Mouse (Mus musculus) small intestine, adult 2 months (tissue): Measurements from ENCODE around the gene Cnn1. TPM values are rescaled to one million over a fixed set of nuclear protein-coding genes. Genes with fewer than 3 reads are reported as not detected.

Experiments
- H3K27ac ChIP-seq: fragments of 200-500 bp; 2 replicates; pipeline ENCODE4 v1.5.1; 2012; ENCODE audit warnings: low read depth, low read length, control low read depth, inconsistent platforms; ENCODE audit not compliant: insufficient read depth
- H3K27me3 ChIP-seq: fragments of 200-500 bp; 2 replicates; pipeline ENCODE4 v1.6.1; 2012; ENCODE audit warnings: mild to moderate bottlenecking, moderate library complexity, low read length, inconsistent platforms; ENCODE audit not compliant: control insufficient read depth, insufficient read depth
- H3K36me3 ChIP-seq: fragments of 200-500 bp; 2 replicates; pipeline ENCODE4 v1.6.1; 2012; ENCODE audit warnings: mild to moderate bottlenecking, low read length, control low read depth, inconsistent platforms; ENCODE audit not compliant: control insufficient read depth, insufficient read depth
- H3K4me1 ChIP-seq: fragments of 200-500 bp; 2 replicates; pipeline ENCODE4 v1.6.1; 2012; ENCODE audit warnings: low read length, inconsistent platforms, mixed read lengths; ENCODE audit not compliant: control insufficient read depth, insufficient read depth, insufficient read length
- H3K4me3 ChIP-seq: fragments of 200-500 bp; 2 replicates; pipeline ENCODE4 v1.5.1; 2012; ENCODE audit warnings: low read depth, mild to moderate bottlenecking, control low read depth, inconsistent platforms, low read length, moderate library complexity
- CTCF ChIP-seq: fragments of 200-500 bp; IDR thresholded peaks from 2 replicates; pipeline ENCODE4 v1.5.1; 2012; ENCODE audit warnings: low read depth, mild to moderate bottlenecking, control low read depth, inconsistent platforms, low read length, moderate library complexity, mixed read lengths; ENCODE audit not compliant: insufficient replicate concordance, insufficient read length; ENCODE audit errors: extremely low read depth
- POLR2A ChIP-seq: fragments of 200-500 bp; IDR thresholded peaks from 2 replicates; pipeline ENCODE4 v1.6.1; 2012; ENCODE audit warnings: low read depth, mild to moderate bottlenecking, control low read depth, inconsistent platforms, low read length, moderate library complexity
- WGBS: fragments of 180-500 bp; shearing (Covaris S2); methylation state at CpG from one replicate; pipeline ENCODE4 v1.1.7; 2018; 5-methylcytosine and 5-hydroxymethylcytosine counted together
- polyA plus RNA-seq: library from polyadenylated mRNA; depleted of rRNA; stranded (reverse); fragments of >200 nt; gene quantifications from 2 replicates; pipeline ENCODE4 v1.2.3, GENCODE M21; 2012

Gene Cnn1
- polyA plus RNA-seq, 1 experiment = 166 TPM

DNA sequence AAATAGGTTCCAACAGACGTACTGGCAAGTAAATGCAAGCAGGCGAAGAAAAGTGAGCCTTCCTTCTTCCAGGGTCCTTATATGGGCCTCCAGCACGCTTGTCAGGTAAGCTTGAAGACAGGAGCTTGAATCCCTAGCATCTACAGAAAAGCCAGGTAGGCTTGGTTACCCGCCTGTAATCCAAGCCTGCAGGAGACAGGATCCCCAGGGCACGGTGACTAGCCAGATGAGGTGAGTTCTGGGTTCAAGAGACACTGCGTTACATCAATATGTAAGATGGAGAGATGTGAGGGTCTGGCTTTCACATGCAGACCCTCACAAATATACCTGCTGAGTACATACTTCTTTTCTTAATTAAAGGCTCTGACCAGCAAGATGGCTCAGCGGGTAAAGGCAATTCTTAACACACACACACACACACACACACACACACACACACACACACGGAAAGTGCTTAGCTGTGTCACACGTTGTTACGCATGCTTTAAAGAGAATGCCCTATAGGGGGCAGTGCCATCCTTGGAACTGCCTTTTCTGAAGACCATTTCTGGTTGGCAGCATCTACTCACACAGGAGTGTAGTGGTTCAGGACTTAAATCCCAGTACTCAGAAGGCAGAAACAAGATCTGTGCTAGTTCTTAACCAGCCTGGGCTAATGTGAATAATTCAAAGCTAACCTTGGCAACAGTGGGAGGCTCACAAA is 18.9 kb downstream of the Cnn1 start:
- H3K4me3 ChIP-seq = no peak overlapping the region
- peaks cover 9% of the 10 kb centered on the region; the same call in 1 of the 2 replicates for H3K36me3 ChIP-seq
- no peaks in the 10 kb centered on the region for H3K27me3 ChIP-seq
- 29% methylated on average over 10 of the region's 10 CpGs for WGBS
- peaks cover 5% of the 10 kb centered on the region for H3K4me1 ChIP-seq
- 0 out of 2 replicates have a peak, but pooled peaks have one; percentile 7 for TF ChIP-seq CTCF
- TF ChIP-seq POLR2A = no peak
- H3K27ac ChIP-seq = no peak overlapping the region

DNA sequence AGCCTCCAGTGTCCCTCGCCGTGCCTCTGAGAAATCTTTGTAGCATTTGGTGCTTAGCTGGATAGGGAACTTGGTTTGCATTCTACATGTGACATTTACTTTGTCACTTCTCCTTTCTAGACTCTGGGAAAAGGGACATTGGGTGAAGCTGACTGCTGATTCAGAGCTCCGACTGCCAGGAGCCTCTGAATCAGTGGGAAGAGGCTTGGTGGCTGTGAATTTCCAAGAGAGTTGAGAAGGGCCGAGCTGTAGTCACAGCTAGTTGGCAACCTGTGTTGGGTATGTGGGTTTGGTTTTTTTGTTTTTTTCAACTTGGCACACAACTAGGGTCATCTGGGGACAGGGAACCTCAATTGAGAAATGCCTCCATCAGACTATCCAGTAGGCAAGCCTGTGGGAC is 20.5 kb downstream of the Cnn1 start:
- Histone ChIP-seq H3K36me3 (no peaks in the 10 kb centered on the region), H3K4me3 (no peak overlapping the region), H3K4me1 (peaks cover 5% of the 10 kb centered on the region), H3K27ac (peak overlapping the region; percentile 9; the same call in 1 of the 2 replicates), H3K27me3 (no peaks in the 10 kb centered on the region)
- WGBS = 85% methylated on average over 4 of the region's 4 CpGs
- TF ChIP-seq POLR2A (no peak), CTCF (no peak)

DNA sequence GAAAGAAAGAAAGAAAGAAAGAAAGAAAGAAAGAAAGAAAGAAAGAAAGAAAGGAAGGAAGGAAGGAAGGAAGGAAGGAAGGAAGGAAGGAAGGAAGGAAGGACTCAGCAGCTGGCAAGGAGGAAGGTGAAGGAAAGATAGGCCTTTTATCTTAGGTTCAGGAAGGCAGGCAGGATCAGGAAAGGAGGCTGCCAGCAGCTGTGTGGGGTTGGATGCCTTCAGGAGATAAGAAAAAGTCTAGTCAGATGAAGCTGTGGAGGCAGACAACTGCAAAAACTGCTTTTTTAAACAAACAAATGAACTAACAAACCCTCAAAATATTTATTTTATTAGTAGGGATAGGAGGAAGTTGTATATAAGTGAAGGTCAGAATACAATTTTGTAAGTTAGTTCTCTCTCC is 22.5 kb downstream of the Cnn1 start:
- no peaks in the 10 kb centered on the region; the same call in 1 of the 2 replicates for H3K36me3 ChIP-seq
- 0 out of 2 replicates have a peak overlapping the region, but pooled peaks have one; percentile 53 for H3K27ac ChIP-seq

DNA sequence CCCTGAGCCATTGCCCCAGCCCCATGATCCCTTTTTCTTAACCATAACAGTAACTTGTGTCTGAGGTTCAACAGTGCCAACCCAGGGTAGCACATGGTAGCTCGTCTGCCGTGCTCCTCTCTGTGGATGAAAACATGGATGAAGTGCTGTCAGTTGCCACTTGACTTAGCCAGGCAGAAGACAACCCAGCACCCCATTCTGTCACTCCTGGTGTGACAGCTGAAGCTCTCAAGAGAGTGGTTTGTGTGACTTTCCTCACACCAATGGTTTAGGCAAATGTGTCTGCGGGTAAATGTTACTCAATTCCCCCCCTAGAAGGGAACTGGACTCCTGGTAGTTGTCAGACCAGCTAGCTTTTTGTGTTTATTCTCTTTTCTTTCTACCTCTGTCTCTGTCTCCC is 23.0 kb downstream of the Cnn1 start:
- peaks cover 4% of the 10 kb centered on the region for H3K36me3 ChIP-seq
- H3K27me3 ChIP-seq = no peaks in the 10 kb centered on the region
- H3K27ac ChIP-seq = peak overlapping the region; percentile 53; the same call in 1 of the 2 replicates
- H3K4me1 ChIP-seq = peaks cover 3% of the 10 kb centered on the region
- H3K4me3 ChIP-seq = no peak overlapping the region
- TF ChIP-seq CTCF (no peak), POLR2A (no peak)
- 81% methylated on average over 3 of the region's 3 CpGs for WGBS

More for the DNA sequence above, 22.5 kb downstream of the Cnn1 start:
- H3K27me3 ChIP-seq = no peaks in the 10 kb centered on the region
- TF ChIP-seq CTCF (no peak), POLR2A (no peak)
- H3K4me1 ChIP-seq = peaks cover 3% of the 10 kb centered on the region
- no peak overlapping the region for H3K4me3 ChIP-seq

DNA sequence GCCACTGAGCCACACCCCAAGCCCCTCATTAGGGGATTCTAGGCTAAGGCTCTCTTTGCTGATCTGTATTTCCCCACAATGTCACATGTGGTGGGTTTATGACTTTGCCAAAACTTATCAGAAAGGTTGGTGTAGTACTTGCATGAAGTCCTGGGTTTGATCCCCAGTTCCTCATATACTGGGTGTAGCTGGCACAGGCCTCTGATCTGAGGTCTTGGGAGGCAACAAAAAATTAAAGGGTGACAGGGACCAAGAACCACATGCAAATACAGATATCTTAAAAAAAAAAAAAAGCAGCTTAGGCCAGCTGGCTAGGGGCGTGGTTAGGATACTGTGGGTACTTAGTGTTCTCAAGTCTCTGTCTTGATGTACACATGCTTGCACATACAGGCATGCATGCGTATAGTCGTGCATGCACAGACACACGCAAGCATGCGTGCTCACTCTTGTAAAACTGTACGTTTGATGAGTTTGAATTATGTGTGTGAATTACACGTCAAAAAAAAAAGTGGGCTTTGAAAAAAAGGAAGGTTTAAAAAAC is 24.1 kb downstream of the Cnn1 start:
- Histone ChIP-seq H3K27ac (peak overlapping the region; percentile 51), H3K27me3 (no peaks in the 10 kb centered on the region), H3K36me3 (peaks cover 10% of the 10 kb centered on the region), H3K4me1 (no peaks in the 10 kb centered on the region), H3K4me3 (no peak overlapping the region)
- TF ChIP-seq CTCF (no peak), POLR2A (no peak)
- 79% methylated on average over 7 of the region's 7 CpGs for WGBS

DNA sequence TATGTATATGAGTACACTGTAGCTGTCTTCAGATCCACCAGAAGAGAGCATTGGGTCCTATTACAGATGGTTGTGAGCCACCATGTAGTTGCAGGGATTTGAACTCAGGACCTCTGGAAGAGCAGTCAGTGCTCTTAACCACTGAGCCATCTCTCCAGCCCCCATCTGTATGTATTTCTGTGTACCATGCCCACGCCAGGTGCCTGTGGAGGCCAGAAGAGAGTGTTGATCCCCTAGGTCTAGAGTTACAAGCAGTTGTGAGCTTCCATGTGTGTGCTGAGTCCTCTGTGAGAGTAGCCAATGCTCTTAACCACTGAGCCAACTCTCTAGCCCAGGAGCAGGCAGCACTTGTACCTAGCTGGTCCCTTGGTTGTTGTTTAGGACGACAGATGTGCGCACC is 25.2 kb downstream of the Cnn1 start:
- H3K4me3 ChIP-seq = no peak overlapping the region
- H3K27ac ChIP-seq = peak overlapping the region; percentile 8; the same call in 1 of the 2 replicates
- TF ChIP-seq POLR2A (no peak), CTCF (no peak)
- WGBS = 92% methylated on average over 3 of the region's 3 CpGs
- no peaks in the 10 kb centered on the region for H3K27me3 ChIP-seq
- peaks cover 13% of the 10 kb centered on the region for H3K36me3 ChIP-seq
- H3K4me1 ChIP-seq = no peaks in the 10 kb centered on the region

DNA sequence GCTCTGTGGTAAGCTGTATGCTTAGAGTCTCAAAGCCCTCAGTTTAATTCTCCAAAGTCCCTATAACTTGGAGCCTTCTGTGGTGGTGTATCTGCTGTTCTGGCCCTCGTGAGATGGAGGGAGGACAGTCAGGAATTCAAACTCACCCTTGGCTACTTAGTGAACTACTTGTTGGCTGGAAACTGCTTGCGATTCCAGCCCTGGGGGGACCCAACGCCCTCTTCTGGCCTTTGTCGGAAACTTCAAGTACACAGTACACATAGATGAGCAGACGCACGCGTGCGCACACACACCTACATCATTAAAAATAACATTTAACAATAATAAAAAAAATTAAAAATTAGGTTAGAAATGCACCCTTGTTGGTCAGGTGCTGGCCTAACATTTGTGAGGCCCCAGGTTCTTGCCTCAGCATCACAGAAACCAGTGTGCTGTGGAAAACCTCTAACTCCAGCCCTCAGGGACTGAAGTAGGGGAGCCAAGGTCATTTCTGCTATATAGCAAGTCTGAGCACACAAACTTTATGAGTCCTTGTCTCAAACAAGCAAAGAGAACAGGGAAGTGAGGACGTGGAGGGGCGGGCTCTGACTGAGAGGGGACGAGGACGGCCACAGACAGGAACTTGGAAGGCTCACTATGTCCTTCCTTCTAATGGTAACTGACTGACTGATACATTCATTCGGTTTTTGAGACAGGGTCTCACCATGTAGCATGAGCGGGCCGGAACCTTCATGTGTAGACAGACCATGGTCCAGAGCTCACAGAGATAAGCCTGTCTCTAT is 26.4 kb downstream of the Cnn1 start:
- Histone ChIP-seq H3K4me3 (no peak overlapping the region), H3K36me3 (peaks cover 14% of the 10 kb centered on the region), H3K27ac (peak overlapping the region; percentile 46; the same call in 1 of the 2 replicates), H3K27me3 (no peaks in the 10 kb centered on the region), H3K4me1 (peaks cover under 1% of the 10 kb centered on the region; the same call in 1 of the 2 replicates)
- TF ChIP-seq CTCF = no peak
- TF ChIP-seq POLR2A = no peak
- WGBS = 87% methylated on average over 15 of the region's 15 CpGs
